Mouse (Mus musculus) hindbrain, postnatal 0 days (tissue): ENCODE data around the gene Nkd1. TPM values are rescaled to one million over a fixed set of nuclear protein-coding genes. Genes with fewer than 3 reads are reported as not detected.

Experiments used
- ATAC-seq: fragments of 200-750 bp; cut with Nextera tagmentation; 2 replicates; pipeline ENCODE4 v1.8.0; 2017; ENCODE audit warnings: mild to moderate bottlenecking, moderate TSS enrichment, moderate library complexity
- DNase-seq: peaks from one replicate; pipeline ENCODE4 v3.0.0-alpha.2; 2015; ENCODE audit warnings: low spot score
- H3K27ac ChIP-seq: fragments of 300-500 bp; sonication (generic); 2 replicates; pipeline ENCODE4 v1.5.1; 2014; ENCODE audit warnings: mild to moderate bottlenecking
- H3K27me3 ChIP-seq: fragments of 300-500 bp; sonication (generic); 2 replicates; pipeline ENCODE4 v1.6.1; 2014; ENCODE audit warnings: low read length, mixed read lengths; ENCODE audit not compliant: insufficient read depth
- H3K36me3 ChIP-seq: fragments of 300-500 bp; sonication (generic); 2 replicates; pipeline ENCODE4 v1.6.1; 2014; ENCODE audit warnings: low read length, mixed read lengths; ENCODE audit not compliant: insufficient read depth
- H3K4me1 ChIP-seq: fragments of 300-500 bp; sonication (generic); 2 replicates; pipeline ENCODE4 v1.6.1; 2014; ENCODE audit warnings: antibody characterized with exemption, low read length, mixed read lengths; ENCODE audit not compliant: insufficient read depth
- H3K4me2 ChIP-seq: fragments of 300-500 bp; sonication (generic); 2 replicates; pipeline ENCODE4 v1.6.1; 2014; ENCODE audit warnings: low read depth, mild to moderate bottlenecking, low read length, moderate library complexity, mixed read lengths
- H3K4me3 ChIP-seq: fragments of 300-500 bp; sonication (generic); 2 replicates; pipeline ENCODE4 v1.5.1; 2014; ENCODE audit warnings: low read length
- H3K9ac ChIP-seq: fragments of 300-500 bp; sonication (generic); replicated peaks from 2 replicates; pipeline ENCODE4 v1.6.1; 2014; ENCODE audit warnings: mild to moderate bottlenecking, low read length, moderate library complexity, mixed read lengths
- H3K9me3 ChIP-seq: fragments of 300-500 bp; sonication (generic); 2 replicates; pipeline ENCODE4 v1.6.1; 2016; ENCODE audit warnings: low read length, mixed read lengths
- CTCF ChIP-seq: IDR thresholded peaks from 2 replicates; pipeline ENCODE4 v1.5.1; 2016; ENCODE audit warnings: antibody characterized with exemption, control low read depth, low read depth
- WGBS: fragments of 180-500 bp; shearing (Covaris S2); extraction: QIAGEN DNeasy Blood & Tissue Kit; methylation state at CpG from one replicate; pipeline ENCODE4 v1.1.7; 2014; 5-methylcytosine and 5-hydroxymethylcytosine counted together
- polyA plus RNA-seq: library from polyadenylated mRNA; unstranded; fragments of >200 nt; fragmentation: Nextera tagmentation; extraction: Ambion mirVana; gene quantifications from 2 replicates; pipeline ENCODE4 v1.2.1, GENCODE M21; 2015
- total RNA-seq: library from RNA; depleted of rRNA; stranded (reverse); fragments of >200 nt; gene quantifications from 2 replicates; pipeline ENCODE4 v1.2.3, GENCODE M21; 2014

The Nkd1 gene
- total and polyA plus RNA-seq, 2 experiments from 2014 or later = 51.1 to 53.9 TPM

GRCm38 (mm10) chr8:88523621-88524020, 2.5 kb downstream of the Nkd1 start:
- H3K27me3 ChIP-seq = no peaks in the 10 kb centered on the region
- ATAC-seq (no peak), DNase-seq (no peak)
- no peaks in the 10 kb centered on the region for H3K9me3 ChIP-seq
- 0 out of 2 replicates have a peak overlapping the region, but pooled peaks have one; percentile 80 for H3K9ac ChIP-seq
- H3K27ac ChIP-seq = no peak overlapping the region
- peak overlapping the region; percentile 92 for H3K4me2 ChIP-seq
- peaks cover 4% of the 10 kb centered on the region; the same call in 1 of the 2 replicates for H3K4me1 ChIP-seq
- TF ChIP-seq CTCF = no peak
- peak overlapping the region; percentile 79 for H3K4me3 ChIP-seq
- no peaks in the 10 kb centered on the region for H3K36me3 ChIP-seq
- WGBS = 15% methylated on average over 4 of the region's 4 CpGs

GRCm38 (mm10) chr8:88524132-88524531, 3.0 kb downstream of the Nkd1 start:
- WGBS = 18% methylated on average over 4 of the region's 4 CpGs
- H3K4me1 ChIP-seq = peaks cover 4% of the 10 kb centered on the region; the same call in 1 of the 2 replicates

GRCm38 (mm10) chr8:88524851-88525250, 3.7 kb downstream of the Nkd1 start:
- no peak for TF ChIP-seq CTCF
- H3K27ac ChIP-seq = no peak overlapping the region
- peak overlapping the region; percentile 6; the same call in 1 of the 2 replicates for H3K4me2 ChIP-seq
- peaks cover 4% of the 10 kb centered on the region; the same call in 1 of the 2 replicates for H3K4me1 ChIP-seq
- no peak overlapping the region for H3K4me3 ChIP-seq
- H3K9ac ChIP-seq = no peak overlapping the region
- WGBS = 46% methylated on average over 7 of the region's 7 CpGs
- H3K36me3 ChIP-seq = no peaks in the 10 kb centered on the region
- H3K9me3 ChIP-seq = no peaks in the 10 kb centered on the region
- H3K27me3 ChIP-seq = no peaks in the 10 kb centered on the region
- ATAC-seq (no peak), DNase-seq (peak; percentile 48)

More at GRCm38 (mm10) chr8:88524132-88524531, 3.0 kb downstream of the Nkd1 start:
- Histone ChIP-seq H3K27ac (no peak overlapping the region), H3K9ac (0 out of 2 replicates have a peak overlapping the region, but pooled peaks have one; percentile 5), H3K9me3 (no peaks in the 10 kb centered on the region), H3K36me3 (no peaks in the 10 kb centered on the region), H3K4me3 (peak overlapping the region; percentile 9), H3K4me2 (peak overlapping the region; percentile 92), H3K27me3 (no peaks in the 10 kb centered on the region)
- ATAC-seq (no peak), DNase-seq (peak; percentile 7)
- TF ChIP-seq CTCF = no peak

- H3K36me3 ChIP-seq = no peaks in the 10 kb centered on the region
- H3K4me2 ChIP-seq = no peak overlapping the region
- TF ChIP-seq CTCF = no peak
- no peak overlapping the region for H3K27ac ChIP-seq
- DNase-seq (no peak), ATAC-seq (no peak)
- H3K27me3 ChIP-seq = no peaks in the 10 kb centered on the region
- H3K4me1 ChIP-seq = peaks cover 4% of the 10 kb centered on the region; the same call in 1 of the 2 replicates
- H3K9ac ChIP-seq = no peak overlapping the region
- H3K9me3 ChIP-seq = no peaks in the 10 kb centered on the region
- no peak overlapping the region for H3K4me3 ChIP-seq
- WGBS = 58% methylated on average over 5 of the region's 5 CpGs
These were observed 5.1 kb downstream of the Nkd1 start for GRCm38 (mm10) chr8:88526296-88526695.

GRCm38 (mm10) chr8:88528186-88528585, 7.0 kb downstream of the Nkd1 start:
- no peak for ATAC-seq
- Histone ChIP-seq H3K9me3 (no peaks in the 10 kb centered on the region), H3K4me1 (no peaks in the 10 kb centered on the region), H3K4me3 (no peak overlapping the region), H3K27ac (no peak overlapping the region), H3K4me2 (no peak overlapping the region), H3K27me3 (no peaks in the 10 kb centered on the region), H3K9ac (no peak overlapping the region), H3K36me3 (no peaks in the 10 kb centered on the region)
- no peak for TF ChIP-seq CTCF
- no peak for DNase-seq
- 82% methylated on average over 9 of the region's 9 CpGs for WGBS

- ATAC-seq (no peak), DNase-seq (no peak)
- 85% methylated on average over 4 of the region's 4 CpGs for WGBS
- TF ChIP-seq CTCF = peak; percentile 35
- no peak overlapping the region for H3K4me2 ChIP-seq
- H3K4me1 ChIP-seq = no peaks in the 10 kb centered on the region
- no peak overlapping the region for H3K4me3 ChIP-seq
- H3K9me3 ChIP-seq = no peaks in the 10 kb centered on the region
- no peaks in the 10 kb centered on the region for H3K36me3 ChIP-seq
- H3K9ac ChIP-seq = no peak overlapping the region
- H3K27me3 ChIP-seq = no peaks in the 10 kb centered on the region
- no peak overlapping the region for H3K27ac ChIP-seq
These were observed 8.6 kb downstream of the Nkd1 start for GRCm38 (mm10) chr8:88529798-88530197.

- Histone ChIP-seq H3K4me1 (no peaks in the 10 kb centered on the region), H3K27me3 (no peaks in the 10 kb centered on the region), H3K9ac (no peak overlapping the region), H3K4me2 (no peak overlapping the region), H3K4me3 (no peak overlapping the region), H3K27ac (no peak overlapping the region), H3K36me3 (no peaks in the 10 kb centered on the region), H3K9me3 (no peaks in the 10 kb centered on the region)
- WGBS = 30% methylated on average over 2 of the region's 2 CpGs
- TF ChIP-seq CTCF = no peak
- ATAC-seq (no peak), DNase-seq (no peak)
These were observed 15.9 kb downstream of the Nkd1 start for GRCm38 (mm10) chr8:88537081-88537480.
